Mouse (Mus musculus) CH12.LX (cell line): ENCODE data around the gene Gatb.

Experiments used
- CTCF ChIP-seq, 2 experiments: IDR thresholded peaks in 1 of 2; conservative IDR thresholded peaks in 1 of 2; 2 replicates each; pipeline ENCODE4 v1.5.1; 2011 to 2012; ENCODE audit warnings: low read depth in 2 of 2, low read length in 2 of 2, improper control_type of control experiment in 1 of 2, inconsistent platforms in 1 of 2, mild to moderate bottlenecking in 1 of 2, moderate library complexity in 1 of 2
- GABPA ChIP-seq: IDR thresholded peaks from 2 replicates; pipeline ENCODE4 v1.6.1; 2012; ENCODE audit warnings: low read depth, low read length, improper control_type of control experiment, inconsistent platforms; ENCODE audit not compliant: insufficient replicate concordance
- MAX ChIP-seq: IDR thresholded peaks from 2 replicates; pipeline ENCODE4 v1.6.1; 2011; ENCODE audit warnings: low read length, improper control_type of control experiment
- ZC3H11A ChIP-seq: IDR thresholded peaks from 2 replicates; pipeline ENCODE4 v1.6.1; 2012; ENCODE audit warnings: low read depth, mild to moderate bottlenecking, inconsistent platforms, low read length, improper control_type of control experiment
- ZNF384 ChIP-seq: IDR thresholded peaks from 2 replicates; pipeline ENCODE4 v1.6.1; 2012; ENCODE audit warnings: low read depth, low read length, improper control_type of control experiment, inconsistent platforms

- TF ChIP-seq ZNF384 (no peak), CTCF (conservative IDR thresholded peaks at IDR 0.05 in 1 of 2, IDR thresholded peaks at IDR 0.05 in 1 of 2; ENCODE audit: low read depth in 2 of 2, low read length in 2 of 2) (no peak), ZC3H11A (no peak), GABPA (no peak), MAX (no peak)
Observed at GRCm38 (mm10) chr3:85535621-85536520, 38.0 kb upstream of the Gatb start.
